Mouse (Mus musculus) hindlimb bud, embryonic 11.5 days (tissue): ENCODE measurements at regions not wholly inside any gene's neighbourhood (a gene's known extent, or its start where the extent isn't known, plus 50 kb on each side); places are given as distances from the start of the nearest gene placed in this dataset.
"Not testable (repeated sequence)": the region's sequence is repeated elsewhere in the genome, so short reads cannot be mapped to it uniquely, and the experiment has no call there.

ENCODE experiments used
- DNase-seq: peaks from one replicate; pipeline ENCODE4 v3.0.0-alpha.2; 2012; ENCODE audit warnings: low read depth, low spot score; ENCODE audit errors: extremely low spot score

GRCm38 (mm10) chr1:7388627-7389026 lies 2580.9 kb downstream of the Gm37988 start:
- DNase-seq: no peak

- DNase-seq: no peak
Measured at GRCm38 (mm10) chr1:7393508-7393907, 2585.8 kb downstream of the Gm37988 start.

GRCm38 (mm10) chr1:7394161-7394560 lies 2586.5 kb downstream of the Gm37988 start:
- DNase-seq: no peak

GRCm38 (mm10) chr1:7395527-7395926 lies 2587.8 kb downstream of the Gm37988 start:
- DNase-seq: no peak

- no peak for DNase-seq
Measured at GRCm38 (mm10) chr1:7396867-7397806, 2589.4 kb downstream of the Gm37988 start.

GRCm38 (mm10) chr1:7397807-7398446 lies 2590.2 kb downstream of the Gm37988 start:
- DNase-seq: peak; percentile 80

GRCm38 (mm10) chr1:7398678-7399218 lies 2591.1 kb downstream of the Gm37988 start:
- DNase-seq: no peak

GRCm38 (mm10) chr1:7405651-7406050 lies 2598.0 kb downstream of the Gm37988 start:
- not testable (repeated sequence) for DNase-seq

- no peak for DNase-seq
Measured at GRCm38 (mm10) chr1:7414444-7414843, 2606.8 kb downstream of the Gm37988 start.

- DNase-seq: no peak
Measured at GRCm38 (mm10) chr1:7451660-7452155, 2644.0 kb downstream of the Gm37988 start.

- no peak for DNase-seq
Measured at GRCm38 (mm10) chr1:7454931-7455330, 2647.2 kb downstream of the Gm37988 start.

GRCm38 (mm10) chr1:7457895-7458294 lies 2650.2 kb downstream of the Gm37988 start:
- no peak for DNase-seq

GRCm38 (mm10) chr1:7494096-7494495 lies 2686.4 kb downstream of the Gm37988 start:
- no peak for DNase-seq

GRCm38 (mm10) chr1:7499042-7499441 lies 2691.3 kb downstream of the Gm37988 start:
- no peak for DNase-seq

- DNase-seq: no peak
Measured at GRCm38 (mm10) chr1:7502363-7502762, 2694.7 kb downstream of the Gm37988 start.

- no peak for DNase-seq
Measured at GRCm38 (mm10) chr1:7518791-7519190, 2711.1 kb downstream of the Gm37988 start.

- DNase-seq: no peak
Measured at GRCm38 (mm10) chr1:7533506-7533905, 2725.8 kb downstream of the Gm37988 start.

- DNase-seq: no peak
Measured at GRCm38 (mm10) chr1:7535191-7535590, 2727.5 kb downstream of the Gm37988 start.

GRCm38 (mm10) chr1:7543492-7543891 lies 2735.8 kb downstream of the Gm37988 start:
- peak; percentile 26 for DNase-seq

GRCm38 (mm10) chr1:7548261-7548660 lies 2740.6 kb downstream of the Gm37988 start:
- no peak for DNase-seq

- no peak for DNase-seq
Measured at GRCm38 (mm10) chr1:7574787-7575186, 2767.1 kb downstream of the Gm37988 start.

- DNase-seq: no peak
Measured at GRCm38 (mm10) chr1:7586409-7586808, 2778.7 kb downstream of the Gm37988 start.
